Mouse (Mus musculus): ENCODE measurements around the gene Hoxb13. TPM values are rescaled to one million over a fixed set of nuclear protein-coding genes. Genes with fewer than 3 reads are reported as not detected.
A peak's percentile ranks its signal among the peaks of the same experiment; 100 is the strongest.

Hoxb13 gene
- total and polyA plus RNA-seq, 3 experiments: 13.8 to 16.7 TPM; not detected in 1

- TF ChIP-seq NELFE (IDR thresholded peaks at IDR 0.05; ENCODE audit: low read depth, low read length) (peak; percentile 81), SMC3 (IDR thresholded peaks at IDR 0.05; ENCODE audit: low read depth, low read length) (no peak), CTCF (IDR thresholded peaks at IDR 0.05 in 2 of 3, conservative IDR thresholded peaks at IDR 0.05 in 1 of 3; ENCODE audit: control insufficient read depth in 1 of 3, insufficient read depth in 1 of 3, low read depth in 2 of 3, low read length in 3 of 3, poor library complexity in 1 of 3, severe bottlenecking in 1 of 3) (no peak), POLR2AphosphoS2 (IDR thresholded peaks at IDR 0.05; ENCODE audit: low read length) (peak; percentile 76), EP300 (IDR thresholded peaks at IDR 0.05; ENCODE audit: low read depth in 1 of 2, low read length in 2 of 2) (no peak; a peak in 1 of 4 replicates), TBP (IDR thresholded peaks at IDR 0.05; ENCODE audit: low read depth, low read length) (peak; percentile 88)
Observed at GRCm38 (mm10) chr11:96193521-96194400, at the start of gene Hoxb13 (continued).

- Histone ChIP-seq H3K9ac (ENCODE audit: control insufficient read depth, low read depth, low read length, poor library complexity, severe bottlenecking) (no peak overlapping the region), H3K4me1 (ENCODE audit: control insufficient read depth in 1 of 2, insufficient read depth in 2 of 2, low read length in 2 of 2) (no peaks in the 10 kb centered on the region), H3K9me3 (replicated peaks; ENCODE audit: insufficient read depth, low read length) (no peaks in the 10 kb centered on the region), H3K79me2 (ENCODE audit: control insufficient read depth, insufficient read depth, low read length, poor library complexity) (no peaks in the 10 kb centered on the region), H3K4me3 (ENCODE audit: control insufficient read depth in 1 of 2, insufficient read depth in 1 of 2, low read depth in 2 of 2, low read length in 2 of 2) (no peak overlapping the region), H3K27me3 (ENCODE audit: control insufficient read depth in 1 of 2, insufficient read depth in 2 of 2, low read length in 2 of 2) (peaks cover 15 to 23% of the 10 kb centered on the region in 2 experiments), H3K27ac (ENCODE audit: control insufficient read depth, low read depth, low read length) (no peak overlapping the region), H3K36me3 (ENCODE audit: control insufficient read depth in 1 of 2, insufficient read depth in 2 of 2, low read length in 2 of 2) (no peaks in the 10 kb centered on the region)
- TF ChIP-seq MXI1 (IDR thresholded peaks at IDR 0.05; ENCODE audit: low read depth, low read length): no peak
- no peak for TF ChIP-seq TAL1 (IDR thresholded peaks at IDR 0.05; ENCODE audit: low read length)
- no peak for TF ChIP-seq ZNF384 (IDR thresholded peaks at IDR 0.05; ENCODE audit: low read depth, low read length)
- no peak for TF ChIP-seq UBTF (IDR thresholded peaks at IDR 0.05; ENCODE audit: borderline replicate concordance, insufficient read depth, low read depth, low read length)
- TF ChIP-seq MYB (IDR thresholded peaks at IDR 0.05; ENCODE audit: low read depth, low read length): no peak
- TF ChIP-seq CHD1 (IDR thresholded peaks at IDR 0.05; ENCODE audit: low read depth, low read length): no peak
- no peak for TF ChIP-seq EP300 (IDR thresholded peaks at IDR 0.05; ENCODE audit: low read depth in 1 of 2, low read length in 2 of 2)
- peak; percentile 85 for TF ChIP-seq RAD21 (IDR thresholded peaks at IDR 0.05; ENCODE audit: low read depth, low read length)
- TF ChIP-seq JUND (IDR thresholded peaks at IDR 0.05; ENCODE audit: low read depth, low read length): no peak
- TF ChIP-seq ETS1 (IDR thresholded peaks at IDR 0.05; ENCODE audit: low read depth, low read length): no peak
- TF ChIP-seq ZMIZ1 (IDR thresholded peaks at IDR 0.05; ENCODE audit: low read depth, low read length): no peak
- TF ChIP-seq ZC3H11A (IDR thresholded peaks at IDR 0.05; ENCODE audit: low read depth, low read length): peak; percentile 71
- no peak for TF ChIP-seq ELF1 (IDR thresholded peaks at IDR 0.05; ENCODE audit: low read depth, low read length)
- TF ChIP-seq HCFC1 (IDR thresholded peaks at IDR 0.05; ENCODE audit: low read depth, low read length): no peak
- TF ChIP-seq CTCF (IDR thresholded peaks at IDR 0.05 in 2 of 3, conservative IDR thresholded peaks at IDR 0.05 in 1 of 3; ENCODE audit: control insufficient read depth in 1 of 3, insufficient read depth in 1 of 3, low read depth in 2 of 3, low read length in 3 of 3, poor library complexity in 1 of 3, severe bottlenecking in 1 of 3): peak; percentile 51 to 88 (median 85)
- TF ChIP-seq MAX (IDR thresholded peaks at IDR 0.05; ENCODE audit: low read length): no peak
- TF ChIP-seq POLR2AphosphoS2 (IDR thresholded peaks at IDR 0.05; ENCODE audit: low read length): no peak
- no peak for TF ChIP-seq MAFK (IDR thresholded peaks at IDR 0.05; ENCODE audit: borderline replicate concordance, low read depth, low read length)
- TF ChIP-seq MEF2A (IDR thresholded peaks at IDR 0.05; ENCODE audit: extremely low read depth, insufficient replicate concordance, low read depth, low read length, poor library complexity, severe bottlenecking): no peak
- peak; percentile 93 for TF ChIP-seq SMC3 (IDR thresholded peaks at IDR 0.05; ENCODE audit: low read depth, low read length)
- no peak for TF ChIP-seq NELFE (IDR thresholded peaks at IDR 0.05; ENCODE audit: low read depth, low read length)
- no peak for TF ChIP-seq POLR2A (IDR thresholded peaks at IDR 0.05; ENCODE audit: control insufficient read depth in 1 of 2, insufficient read depth in 1 of 2, low read depth in 1 of 2, low read length in 2 of 2, poor library complexity in 1 of 2)
- no peak for TF ChIP-seq TCF12 (IDR thresholded peaks at IDR 0.05; ENCODE audit: low read depth, low read length)
- no peak for TF ChIP-seq MYC (IDR thresholded peaks at IDR 0.05; ENCODE audit: low read depth, low read length)
- no peak for TF ChIP-seq ZKSCAN1 (IDR thresholded peaks at IDR 0.05; ENCODE audit: low read depth, low read length)
- no peak for TF ChIP-seq POLR2AphosphoS5 (IDR thresholded peaks at IDR 0.05; ENCODE audit: borderline replicate concordance, low read depth, low read length)
- no peak for TF ChIP-seq MAZ (IDR thresholded peaks at IDR 0.05; ENCODE audit: low read depth, low read length)
- peak; percentile 68 for DNase-seq (ENCODE audit: low read depth, low spot score)
Observed at GRCm38 (mm10) chr11:96145622-96146270, 48.4 kb upstream of the Hoxb13 start.

Measured in MEL (cell line).